Mouse (Mus musculus) telencephalon, adult 2 months (tissue): Measurements from ENCODE around the gene Prex1.
"Not testable (repeated sequence)": the region's sequence is repeated elsewhere in the genome, so short reads cannot be mapped to it uniquely, and the experiment has no call there.

Source experiments
- DNase-seq: peaks from one replicate; pipeline ENCODE4 v3.0.0-alpha.2; 2011; ENCODE audit warnings: low read depth, low spot score

Gene Prex1

DNA sequence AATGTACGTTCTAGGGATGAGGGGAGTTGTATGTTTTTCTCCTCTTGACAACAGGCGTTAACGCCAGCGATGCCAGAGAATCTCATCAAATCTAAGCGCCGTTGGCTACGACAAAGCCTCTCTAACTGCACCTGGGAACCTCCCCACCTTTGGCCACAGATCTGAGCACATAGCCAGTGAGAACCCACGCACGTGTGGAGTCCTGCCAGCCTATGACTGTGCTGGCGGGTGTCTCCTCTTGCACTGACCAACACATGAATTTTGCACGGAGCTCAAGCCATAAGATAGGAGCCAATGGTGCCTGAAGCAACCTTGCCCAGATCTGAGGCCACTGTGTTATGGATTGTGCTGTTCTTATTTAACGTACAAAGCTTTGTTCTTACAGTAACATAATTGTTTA lies 193.1 kb downstream of the Prex1 start:
- DNase-seq, result no peak

DNA sequence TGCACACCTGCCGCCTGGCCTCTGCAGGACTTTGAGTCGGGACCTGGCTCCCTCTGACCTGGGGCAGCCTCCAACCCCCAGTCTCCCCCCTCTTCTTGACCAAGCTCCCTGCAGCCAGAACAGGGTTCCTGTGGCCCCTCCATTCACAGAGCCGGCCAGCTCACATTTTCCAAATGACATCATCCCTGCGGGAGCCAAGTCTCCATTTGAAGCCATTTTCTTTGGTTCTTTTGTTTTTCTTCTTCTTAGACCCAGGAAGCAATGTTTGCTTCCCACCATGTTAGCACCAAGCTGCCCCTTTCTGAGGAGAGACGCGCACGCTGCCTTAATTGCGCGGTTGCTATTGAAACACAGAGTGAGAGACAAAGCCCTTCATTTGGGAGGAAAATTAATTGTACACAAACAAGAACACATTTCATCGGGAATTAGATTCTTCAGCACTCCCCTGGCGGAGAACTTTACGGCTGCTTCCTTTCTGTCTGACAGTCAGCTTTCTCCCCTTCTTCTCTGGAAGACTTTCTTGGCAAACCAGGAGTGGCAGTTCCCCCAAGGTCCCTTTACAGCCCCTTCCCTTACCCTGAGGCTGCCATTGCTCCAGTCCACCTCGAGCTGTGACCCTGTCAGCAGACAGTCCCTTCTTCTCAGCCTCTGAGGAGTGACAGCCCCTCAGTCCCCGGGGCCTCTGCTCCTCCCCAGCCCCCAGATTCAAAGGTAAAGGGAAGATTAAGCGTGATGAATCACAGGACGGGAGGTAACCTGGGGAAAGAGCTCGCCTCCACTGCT lies 196.0 kb downstream of the Prex1 start:
- DNase-seq, result not testable (repeated sequence)

DNA sequence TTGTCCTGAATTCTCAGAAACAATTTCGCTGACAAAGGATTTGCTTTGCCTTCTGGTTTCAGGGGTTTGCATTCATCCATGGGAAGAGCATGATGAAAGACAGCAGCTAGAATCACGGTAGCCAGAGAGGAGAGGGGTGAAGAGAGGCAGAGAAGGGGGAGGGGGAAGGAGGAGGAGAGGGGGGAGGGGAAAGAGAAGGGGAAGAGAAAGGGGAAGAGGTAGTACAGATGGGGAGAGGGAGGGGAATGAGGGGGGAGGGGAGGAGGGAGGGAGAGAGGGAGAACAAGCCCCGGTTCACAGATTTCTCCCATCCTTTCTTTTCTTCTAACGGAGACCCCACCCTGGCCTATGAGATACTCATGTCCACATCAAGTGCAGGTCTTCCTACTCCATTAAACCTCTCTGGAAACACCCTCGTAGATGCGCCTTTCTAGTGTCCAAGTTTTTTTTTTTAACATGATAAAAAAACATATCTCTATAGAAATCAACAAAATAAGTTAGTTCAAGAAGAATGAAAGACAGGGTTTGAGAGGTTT lies 196.7 kb downstream of the Prex1 start:
- DNase-seq, result no peak
